Mouse (Mus musculus) G1E (cell line): Measurements from ENCODE around the gene Dusp5.

Experiments
- CTCF ChIP-seq: IDR thresholded peaks from 2 replicates; pipeline ENCODE4 v1.5.1; 2012; ENCODE audit warnings: low read depth, low read length, inconsistent platforms, mixed read lengths
- GATA1 ChIP-seq: IDR thresholded peaks from 2 replicates; pipeline ENCODE4 v1.6.1; 2012; ENCODE audit warnings: borderline replicate concordance, low read length, inconsistent platforms, mixed read lengths

GRCm38 (mm10) chr19:53573151-53573550, 44.2 kb downstream of the Dusp5 start:
- no peak for TF ChIP-seq CTCF
- TF ChIP-seq GATA1 = no peak
